16 mouse cellular contexts compared by ENCODE assay signal in the genomic region with DNA sequence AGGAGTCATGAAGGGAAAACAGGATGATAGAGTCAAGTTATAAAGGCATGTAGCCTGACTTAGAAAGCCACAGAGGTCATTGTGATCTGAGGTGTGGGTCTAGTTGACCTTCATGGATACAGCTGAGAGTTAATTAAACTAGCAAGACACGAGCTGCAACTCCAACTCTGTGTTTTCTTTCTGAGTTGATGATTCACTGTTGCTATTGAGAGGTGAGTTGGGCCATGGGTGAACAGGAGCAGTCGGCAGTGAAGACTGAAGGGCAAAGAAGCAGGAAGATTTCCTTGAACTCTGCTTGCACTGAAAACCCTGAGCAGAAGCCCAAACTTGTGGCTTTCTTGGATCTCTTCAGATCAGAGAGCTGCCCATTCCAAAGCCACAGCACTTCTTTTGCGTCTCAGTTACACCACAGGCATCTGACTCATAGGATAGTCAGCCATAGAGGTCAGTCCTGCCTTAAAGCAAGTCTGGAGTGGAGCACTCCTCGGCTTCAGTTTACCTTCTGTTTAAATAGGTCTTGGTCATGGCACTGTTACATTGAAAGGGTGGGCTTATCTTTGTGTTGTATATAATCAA.
DNase-seq lines count a peak whose midpoint lies in the region; ATAC-seq lines count a peak whose summit lies in the region.
"Had no signal": no experiment of that assay in that cellular context is flagged by ENCODE, and none has a peak within 500 bp of the region (broad histone marks: within the 10 kb centered on the region; RNA-seq: fewer than 3 reads in every experiment).

No protein-coding gene starts in this region.

- intact Hi-C loops in gastrocnemius, postnatal 36 days (cut with DNase I) = loop anchor here (5.0 to 10.0 kb wide), 2 partner anchors 153 to 155 kb away; a partner anchor contains a TSS

- no peak overlapping the region for H3K27ac ChIP-seq in intestine, embryonic 15.5 days
- H3K27ac ChIP-seq: hindbrain, embryonic 12.5 days; limb, embryonic 13.5 days; liver, embryonic 15.5 days; macrophage; midbrain, embryonic 12.5 days had no signal

- H3K9ac ChIP-seq in intestine, embryonic 15.5 days = no peak overlapping the region
- H3K9ac ChIP-seq: hindbrain, embryonic 12.5 days; limb, embryonic 13.5 days; liver, embryonic 15.5 days; midbrain, embryonic 12.5 days had no signal

- no peaks in the 10 kb centered on the region for H3K9me3 ChIP-seq in intestine, embryonic 15.5 days
- H3K9me3 ChIP-seq: hindbrain, embryonic 12.5 days; limb, embryonic 13.5 days; liver, embryonic 15.5 days; midbrain, embryonic 12.5 days had no signal

- H3K36me3 ChIP-seq in intestine, embryonic 15.5 days = no peaks in the 10 kb centered on the region
- H3K36me3 ChIP-seq: hindbrain, embryonic 12.5 days; limb, embryonic 13.5 days; liver, embryonic 15.5 days; midbrain, embryonic 12.5 days had no signal

- peak; percentile 9 for DNase-seq in gastrocnemius, postnatal 25 days
- DNase-seq in gastrocnemius, postnatal 36 days = no peak
- peak; percentile 4 for DNase-seq in lung, postnatal 36 days
- DNase-seq in lung, postnatal 25 days (ENCODE audit: low spot score) = no peak
- DNase-seq in NIH3T3 (ENCODE audit: low read depth) = peak; percentile 84
- DNase-seq in gonadal fat pad, adult 2 months (ENCODE audit: low read depth) = peak; percentile 57
- DNase-seq in T-cell, adult 2 months (ENCODE audit: low spot score) = no peak
- DNase-seq: right cerebral cortex, postnatal 4 days; thymus, adult 18-20 months had no signal

- no peak for ATAC-seq in intestine, embryonic 15.5 days

- no peak overlapping the region for H3K4me2 ChIP-seq in intestine, embryonic 15.5 days (replicated peaks)
- H3K4me2 ChIP-seq: hindbrain, embryonic 12.5 days; limb, embryonic 13.5 days; liver, embryonic 15.5 days; midbrain, embryonic 12.5 days had no signal

- no peak overlapping the region for H3K4me3 ChIP-seq in intestine, embryonic 15.5 days (replicated peaks)
- H3K4me3 ChIP-seq: hindbrain, embryonic 12.5 days; limb, embryonic 13.5 days; liver, embryonic 15.5 days; midbrain, embryonic 12.5 days had no signal

- H3K4me1 ChIP-seq in intestine, embryonic 15.5 days (replicated peaks) = no peaks in the 10 kb centered on the region
- H3K4me1 ChIP-seq: hindbrain, embryonic 12.5 days; limb, embryonic 13.5 days; liver, embryonic 15.5 days; midbrain, embryonic 12.5 days had no signal

- 57% methylated on average over 4 of the region's 4 CpGs for WGBS in intestine, embryonic 15.5 days

- H3K27me3 ChIP-seq in intestine, embryonic 15.5 days (replicated peaks) = no peaks in the 10 kb centered on the region
- H3K27me3 ChIP-seq: CH12.LX; hindbrain, embryonic 12.5 days; limb, embryonic 13.5 days; liver, embryonic 15.5 days; midbrain, embryonic 12.5 days had no signal

Comparison
In these comparisons a context has a peak if more than half of its experiments do, and no peak if none do; other contexts are left out.
1. DNase-seq: peak in gastrocnemius, postnatal 25 days (single experiment), lung, postnatal 36 days (single experiment), NIH3T3 (single experiment) and gonadal fat pad, adult 2 months (single experiment); none in gastrocnemius, postnatal 36 days (0 of 2), lung, postnatal 25 days (single experiment) and T-cell, adult 2 months (single experiment).